Mouse (Mus musculus) c-Kit-positive CD71-positive TER-119-positive erythroid progenitor cells, embryonic 14.5 days (primary cell): ENCODE data around the gene Nostrin.

Source experiments
- DNase-seq: peaks from one replicate; pipeline ENCODE4 v3.0.0-alpha.2; 2013; ENCODE audit warnings: low spot score

The Nostrin gene

DNA sequence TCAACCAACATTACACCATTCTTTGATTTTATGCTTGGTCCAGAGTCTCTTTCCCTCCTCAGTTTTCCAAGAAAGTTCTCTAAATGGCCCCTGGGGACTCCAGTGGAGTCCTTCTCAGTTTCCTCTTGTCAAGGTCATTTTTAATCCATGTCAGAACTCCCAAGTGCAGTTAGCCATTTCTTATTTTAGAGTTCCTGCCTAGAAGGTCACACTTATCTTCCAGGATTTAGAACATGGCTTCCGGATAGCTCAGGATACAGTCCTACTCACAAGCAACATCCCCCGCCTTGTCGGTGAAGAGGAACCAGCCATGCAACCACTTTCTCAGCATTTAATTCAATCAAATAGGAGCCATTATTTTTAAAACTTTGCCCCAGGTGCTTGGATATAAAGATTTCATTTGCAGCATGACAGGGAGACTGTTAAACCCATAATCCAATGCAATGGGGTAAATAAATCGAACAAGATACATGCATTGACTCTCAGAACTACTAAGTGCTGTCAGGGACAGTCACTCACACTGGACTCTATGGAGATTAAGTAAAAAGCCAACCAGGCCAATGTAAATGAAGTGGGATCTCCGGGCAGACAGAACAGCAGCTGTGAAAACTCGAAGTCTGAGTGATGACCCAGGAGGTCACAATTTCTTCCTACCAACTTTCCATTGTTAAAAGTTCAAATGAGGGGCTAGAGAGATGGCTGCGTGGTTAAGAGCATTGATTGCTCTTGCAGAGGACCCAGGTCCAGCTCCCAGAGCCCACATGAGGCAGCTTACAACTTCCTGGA lies 6.0 kb upstream of the Nostrin start:
- no peak for DNase-seq

DNA sequence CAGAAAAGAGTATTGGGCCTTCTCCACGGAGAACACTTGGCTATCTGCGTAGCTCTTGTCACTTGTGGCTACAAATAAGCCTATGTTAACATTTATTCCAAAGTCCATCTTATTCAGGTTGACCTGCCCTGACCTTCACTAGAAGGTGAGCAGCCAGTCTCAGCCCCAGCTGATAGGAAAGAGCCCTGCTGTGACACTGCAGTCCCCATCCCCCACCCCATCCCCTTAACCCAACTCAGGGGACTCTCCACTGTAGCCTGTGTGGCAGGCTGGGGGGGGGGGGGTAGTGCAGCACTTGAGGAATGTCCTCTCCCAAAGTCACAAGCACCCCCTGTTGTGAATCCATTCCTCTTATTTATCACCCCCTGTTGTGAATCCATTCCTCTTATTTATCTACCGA lies 3.6 kb upstream of the Nostrin start:
- DNase-seq: no peak

DNA sequence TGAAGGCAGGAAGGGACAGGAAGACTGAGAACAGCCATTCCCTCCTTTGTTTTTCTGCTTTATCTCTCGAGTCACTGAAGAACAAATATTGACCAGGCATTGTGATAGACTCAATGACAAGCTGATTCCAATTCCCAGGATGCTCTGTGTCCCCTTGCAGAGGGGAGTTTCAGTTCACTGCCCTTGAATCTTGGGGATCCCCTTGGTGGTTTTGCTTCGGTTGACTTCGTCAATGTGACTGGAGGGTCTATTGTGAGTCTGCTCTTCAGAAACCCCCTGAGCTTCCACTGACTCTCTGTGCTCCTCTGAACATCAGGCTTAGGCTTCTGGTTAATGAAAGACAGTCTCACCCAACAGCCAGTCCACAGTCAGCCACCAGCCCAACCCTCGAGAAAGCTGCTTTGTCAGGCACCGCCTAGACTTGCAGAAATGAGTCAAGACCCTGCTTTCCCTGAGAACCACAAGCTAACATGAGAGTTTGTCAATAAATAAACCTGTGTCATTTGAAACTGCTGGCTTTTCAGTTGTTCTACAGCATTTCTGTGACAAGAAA lies 3.0 kb upstream of the Nostrin start:
- DNase-seq: no peak

DNA sequence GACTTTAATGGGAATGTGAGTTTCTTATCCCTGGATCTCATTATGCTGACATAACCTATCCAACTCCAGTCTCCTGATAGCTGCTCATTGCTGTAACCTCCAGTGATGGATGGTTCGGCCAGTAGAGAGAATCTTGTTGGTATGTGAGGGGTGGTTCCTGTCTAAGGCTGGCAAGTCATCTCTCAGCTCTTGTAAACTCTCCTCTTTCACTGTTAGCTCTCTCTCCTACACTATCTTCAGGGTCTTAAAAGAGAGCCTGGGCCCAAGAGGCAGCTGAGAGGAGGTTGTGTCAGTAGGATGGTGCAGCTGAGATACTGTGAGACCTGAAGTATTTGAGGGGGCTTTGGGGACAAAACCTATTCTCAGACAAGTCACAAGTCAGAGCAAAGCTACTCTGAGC lies 1.4 kb upstream of the Nostrin start:
- no peak for DNase-seq

DNA sequence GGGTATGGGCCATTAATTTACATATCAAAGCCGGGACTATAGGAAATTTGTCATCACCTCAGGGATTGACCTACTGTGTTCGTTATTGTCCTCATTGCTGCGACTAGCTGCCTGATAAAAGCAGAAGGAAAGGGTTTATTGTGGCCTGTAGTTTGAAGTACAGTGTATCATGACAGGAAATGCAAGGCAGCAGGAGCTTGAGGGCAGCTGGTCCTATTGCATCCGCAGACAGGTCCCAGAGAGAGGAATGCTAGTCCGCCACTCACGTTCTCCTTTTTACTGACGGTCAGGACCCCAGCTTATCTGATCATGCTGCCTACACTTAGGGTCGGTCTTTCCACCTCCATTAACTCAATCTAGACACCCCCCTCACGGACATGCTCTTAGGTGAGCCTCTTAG lies 663 bp upstream of the Nostrin start:
- no peak for DNase-seq

DNA sequence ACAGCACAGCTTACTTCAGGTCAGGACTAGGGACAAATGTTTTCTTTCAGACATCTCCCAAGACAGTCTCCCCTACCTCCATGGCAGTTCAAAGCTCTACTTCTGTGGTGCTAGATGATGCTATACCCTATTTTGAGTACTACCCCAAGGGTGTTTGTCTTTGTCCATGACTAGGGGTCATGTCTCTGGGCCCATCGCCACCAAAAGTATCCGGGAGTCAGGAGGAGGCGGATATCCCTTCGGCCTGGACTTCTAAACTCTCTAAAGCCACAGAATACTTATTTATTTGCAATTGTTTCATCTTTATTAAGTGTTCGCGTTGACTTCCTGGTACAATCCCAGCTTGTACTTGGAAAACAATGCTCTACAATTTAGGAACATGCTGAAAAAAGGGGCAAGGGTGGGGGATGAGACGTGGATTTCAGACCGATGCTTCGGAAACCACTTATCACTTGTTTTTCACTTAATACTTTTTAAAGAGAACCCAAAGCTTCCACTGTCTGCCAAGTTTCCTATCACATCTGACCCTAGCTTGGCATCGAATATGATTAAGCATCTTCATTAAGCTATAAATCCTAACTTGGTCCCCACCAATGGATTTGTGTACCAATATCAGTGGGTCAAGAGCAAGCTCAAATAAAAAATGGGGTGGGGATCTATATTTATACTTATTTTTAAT lies 1.9 kb downstream of the Nostrin start:
- no peak for DNase-seq

DNA sequence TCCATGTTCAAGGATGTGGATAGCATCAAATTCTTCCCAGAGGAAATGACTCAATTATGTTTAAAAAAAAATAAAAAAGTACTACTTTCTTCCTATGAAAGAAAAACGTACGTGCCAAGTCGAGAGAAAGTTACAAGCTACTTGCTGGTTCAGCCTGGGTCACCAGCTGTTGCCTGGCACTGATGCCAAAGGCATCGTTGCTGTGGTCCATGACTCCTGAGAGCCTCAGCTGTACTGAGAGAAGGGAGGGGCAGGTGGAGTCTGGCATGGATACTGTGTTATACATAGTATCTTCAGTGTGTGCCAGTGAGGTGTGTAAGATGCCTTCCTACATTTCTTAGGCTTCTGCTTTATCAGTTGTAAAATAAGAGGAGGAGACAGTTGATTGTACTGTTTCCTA lies 3.2 kb downstream of the Nostrin start:
- no peak for DNase-seq

DNA sequence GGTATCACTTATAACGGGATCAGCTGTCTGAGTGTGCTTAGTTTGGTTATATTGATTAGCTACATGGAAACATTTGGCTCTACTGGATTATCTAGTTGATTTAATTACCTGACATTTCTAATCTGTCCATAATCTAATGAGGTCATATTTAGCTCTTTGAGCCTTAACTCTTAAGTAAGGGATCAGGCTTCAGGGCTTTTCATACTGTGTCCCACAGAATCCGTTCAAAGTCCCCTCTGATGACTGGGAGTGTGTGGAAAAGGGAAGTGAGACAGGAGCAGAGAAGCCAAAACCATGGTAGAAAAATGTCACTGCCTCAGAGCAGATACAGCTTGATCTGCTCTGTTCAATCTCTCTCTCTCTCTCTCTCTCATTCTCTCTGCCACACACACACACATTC lies 4.6 kb downstream of the Nostrin start:
- no peak for DNase-seq

DNA sequence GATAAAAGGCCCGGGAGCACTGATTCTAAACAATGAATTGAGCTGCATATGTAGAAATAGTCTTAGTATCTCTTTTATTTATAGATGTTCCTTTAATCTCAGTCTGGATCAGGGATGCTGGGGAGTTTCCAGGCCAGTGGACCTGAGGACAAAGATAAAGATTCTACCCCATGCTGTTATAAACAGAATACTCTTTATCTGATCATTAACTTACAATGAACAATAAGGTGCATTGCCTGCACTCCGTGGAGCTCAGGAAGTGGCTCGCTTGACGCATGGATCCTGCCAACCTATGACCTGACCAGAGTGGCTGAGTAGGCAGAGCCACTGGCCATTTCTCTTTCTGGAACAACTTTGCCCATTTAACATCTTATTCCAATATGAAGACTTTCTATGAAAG lies 5.2 kb downstream of the Nostrin start:
- DNase-seq: no peak

DNA sequence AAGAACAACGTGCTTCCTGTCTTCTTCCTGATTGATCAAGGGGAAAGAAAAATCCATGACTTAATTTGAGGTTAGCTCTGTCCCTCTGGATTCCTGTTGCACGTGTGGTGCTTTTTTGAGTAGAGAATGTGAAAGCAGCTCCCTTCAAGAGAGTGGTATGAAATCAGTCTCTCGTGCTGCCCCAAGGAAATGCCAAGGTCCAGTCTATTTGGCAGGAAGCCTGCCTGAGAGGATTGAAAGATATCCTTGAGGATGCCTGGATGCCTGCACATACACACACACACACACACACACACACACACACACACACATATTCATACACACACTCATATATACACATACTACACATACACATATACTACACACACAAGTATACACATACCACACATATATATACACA lies 13.1 kb downstream of the Nostrin start:
- no peak for DNase-seq

DNA sequence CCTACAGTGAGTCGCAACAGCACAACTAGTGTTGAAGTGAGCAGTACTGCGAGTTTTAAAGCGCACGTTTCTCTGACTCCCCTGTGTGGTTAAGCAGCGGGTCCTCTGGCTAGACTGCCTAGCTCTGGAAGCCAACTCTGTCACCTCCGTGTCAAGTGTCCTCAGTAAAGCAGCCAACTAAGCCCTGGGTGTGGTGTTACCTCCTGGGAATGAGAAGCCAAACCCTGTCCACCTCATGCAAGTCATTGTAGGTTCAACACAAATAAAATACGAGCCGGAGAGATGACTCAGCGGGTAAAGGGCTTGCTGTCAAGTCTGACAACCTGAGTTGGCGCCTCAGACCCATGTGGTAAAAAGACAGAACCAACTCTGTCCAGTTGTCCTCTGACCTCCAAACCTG lies 13.6 kb downstream of the Nostrin start:
- DNase-seq: no peak

DNA sequence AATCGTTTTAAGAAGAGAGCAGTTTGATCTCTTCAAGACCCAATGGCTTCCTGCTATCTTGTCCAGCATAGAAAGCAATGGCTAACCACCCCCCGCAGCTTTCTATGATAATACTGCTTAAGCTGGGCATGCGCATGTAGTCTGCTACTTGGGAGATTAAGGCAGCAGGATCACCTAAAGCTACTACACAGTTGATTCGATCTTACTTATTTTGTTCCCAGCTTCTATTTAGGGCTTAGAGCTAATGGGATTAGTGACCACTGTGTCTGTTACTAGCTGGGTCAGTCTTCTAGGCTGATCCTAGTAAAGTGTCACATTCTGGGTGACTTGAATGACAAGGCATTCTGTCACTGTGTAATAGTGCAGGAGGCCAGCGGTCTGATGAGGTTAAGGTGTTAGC lies 15.2 kb downstream of the Nostrin start:
- DNase-seq: no peak

DNA sequence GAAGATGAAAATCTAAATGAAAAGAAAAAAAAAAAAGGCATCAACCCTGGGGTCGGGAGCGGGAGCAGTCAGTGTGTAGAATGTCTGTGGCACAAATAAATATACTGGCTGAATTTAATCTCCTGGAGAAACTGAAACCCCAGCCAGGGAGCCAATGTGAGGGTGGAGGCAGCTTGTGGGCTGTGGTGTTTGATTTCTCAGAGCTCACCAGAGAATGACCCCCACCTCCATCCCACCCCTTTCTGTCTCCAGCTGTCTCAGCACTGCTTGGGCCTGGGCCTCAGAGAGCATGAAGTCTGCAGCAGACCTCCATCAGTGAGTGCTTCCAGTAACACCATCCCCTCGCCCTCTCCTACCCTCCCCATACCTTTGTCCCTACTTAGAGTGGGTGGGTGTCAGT lies 20.3 kb downstream of the Nostrin start:
- DNase-seq: no peak

DNA sequence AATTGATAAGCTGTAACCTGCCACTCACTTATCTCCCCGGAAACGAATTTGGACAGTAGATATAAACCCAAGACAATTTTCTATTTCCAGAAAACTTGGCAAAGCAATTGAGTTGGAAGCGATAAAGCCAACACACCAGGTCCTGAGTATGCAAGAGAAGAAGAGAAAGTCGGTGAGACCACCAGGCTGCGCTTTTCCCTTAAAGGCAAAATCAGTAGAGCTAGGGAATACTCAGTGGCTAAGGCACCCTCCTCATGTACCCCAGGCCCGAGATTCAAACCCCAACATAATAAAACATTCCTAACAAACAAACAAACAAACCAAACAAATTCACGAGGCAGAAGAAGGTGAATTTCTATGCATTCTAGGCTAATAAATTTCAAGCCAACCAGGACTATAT lies 20.7 kb downstream of the Nostrin start:
- no peak for DNase-seq

DNA sequence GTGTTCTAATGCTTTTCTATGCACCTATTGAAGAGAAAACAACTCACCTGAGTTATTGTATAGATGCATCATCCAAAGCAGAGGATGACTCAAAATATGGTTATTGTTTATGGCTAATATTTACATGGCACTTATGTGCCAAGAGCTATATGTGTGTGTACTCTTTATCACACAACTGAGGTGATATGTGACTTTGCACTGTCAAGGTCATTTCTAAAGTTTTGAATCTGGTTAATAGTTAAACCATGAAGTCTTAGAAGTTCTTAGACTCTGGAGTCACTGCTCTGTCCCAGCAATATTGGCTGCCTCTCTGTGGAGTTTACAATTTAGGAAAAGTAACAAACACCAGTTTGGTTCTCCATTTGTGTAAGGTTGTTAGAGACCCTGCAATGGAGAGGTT lies 23.3 kb downstream of the Nostrin start:
- no peak for DNase-seq

DNA sequence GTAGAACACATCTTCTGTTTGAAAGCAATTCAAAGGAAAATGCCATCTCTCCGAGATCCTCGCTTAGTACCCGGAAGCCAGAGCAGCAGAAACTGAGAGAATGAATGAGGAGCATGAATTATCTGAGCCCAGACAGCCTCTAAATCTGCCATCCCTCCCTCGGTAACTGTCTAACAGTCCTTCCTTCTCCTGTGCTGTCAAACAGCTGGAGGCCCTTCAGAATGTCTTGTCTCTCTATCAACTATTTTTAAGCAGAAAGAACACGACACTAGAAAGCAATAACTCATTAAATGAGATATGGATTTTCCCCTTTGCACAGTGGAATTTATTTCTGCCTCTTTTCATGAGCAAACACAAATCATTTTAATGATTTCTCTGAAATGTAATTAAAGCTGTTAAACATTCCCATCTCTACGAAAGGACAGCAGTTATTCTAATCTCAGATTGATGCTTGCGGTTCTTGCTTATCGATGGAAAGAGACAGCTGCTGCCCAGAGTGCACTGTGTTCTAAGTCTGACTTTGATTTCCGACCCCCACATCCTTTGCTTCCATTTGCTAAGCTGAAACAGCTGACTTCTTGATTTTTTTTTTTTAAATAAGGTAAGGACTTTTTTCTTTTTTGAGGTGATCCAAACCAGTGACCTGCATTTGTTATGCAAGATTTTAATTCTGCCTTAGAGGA lies 34.9 kb downstream of the Nostrin start:
- no peak for DNase-seq

DNA sequence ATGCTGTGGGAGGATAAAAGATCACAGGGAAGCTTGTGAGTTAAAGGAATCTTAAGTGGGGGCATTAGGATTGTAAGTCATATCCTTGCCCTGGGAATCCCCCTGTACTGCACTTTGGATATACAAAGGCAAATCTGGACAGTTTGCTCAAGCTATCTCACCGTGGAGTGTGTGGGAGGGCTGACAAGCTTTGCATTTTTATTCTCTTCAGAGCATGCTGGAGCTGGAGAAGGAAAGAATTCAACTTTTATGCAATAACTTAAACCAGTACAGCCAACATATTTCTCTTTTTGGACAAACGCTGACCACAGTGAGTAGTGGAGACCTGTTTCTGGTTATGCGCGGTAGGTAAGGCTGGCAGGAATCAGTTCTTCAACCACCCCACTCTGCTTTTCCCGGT lies 39.7 kb downstream of the Nostrin start:
- DNase-seq: no peak

DNA sequence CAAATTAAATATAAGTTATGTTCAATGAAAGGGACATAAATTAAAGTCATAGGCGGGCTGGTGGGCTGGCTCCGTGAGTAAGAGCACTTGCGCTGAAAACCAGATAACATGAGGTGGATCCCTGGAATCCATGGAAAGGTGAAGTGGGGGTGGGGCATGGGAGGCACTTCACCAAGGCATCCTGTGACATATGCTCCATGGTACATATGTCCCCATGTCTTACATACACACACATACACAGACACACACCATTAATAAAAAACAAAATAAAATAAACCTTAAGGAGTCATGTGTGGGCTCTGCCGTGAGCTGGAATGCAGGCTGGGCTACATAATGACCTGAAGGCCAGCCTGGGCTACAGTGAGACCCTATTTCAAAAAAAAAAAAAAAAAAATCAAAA lies 44.1 kb downstream of the Nostrin start:
- no peak for DNase-seq

DNA sequence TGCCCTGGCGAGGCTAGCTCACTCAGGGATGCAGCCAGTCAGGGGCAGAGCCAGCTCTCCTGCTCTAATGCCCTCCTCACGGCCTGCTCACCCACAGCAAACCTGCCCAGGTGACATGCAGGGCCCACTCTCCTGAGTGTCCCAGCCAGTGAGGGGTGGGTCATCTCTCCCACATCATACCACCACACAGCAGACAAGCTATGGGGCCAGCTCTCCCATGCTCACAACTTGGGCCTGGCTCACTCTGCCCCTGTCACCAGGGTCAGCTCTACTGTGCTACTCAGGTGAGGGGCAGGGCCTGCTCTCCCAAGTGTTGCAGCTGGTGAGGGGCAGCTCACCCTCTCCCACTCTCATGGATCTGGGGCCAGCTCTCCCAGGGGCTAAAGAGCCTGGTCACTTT lies 52.4 kb downstream of the Nostrin start:
- DNase-seq: no peak

DNA sequence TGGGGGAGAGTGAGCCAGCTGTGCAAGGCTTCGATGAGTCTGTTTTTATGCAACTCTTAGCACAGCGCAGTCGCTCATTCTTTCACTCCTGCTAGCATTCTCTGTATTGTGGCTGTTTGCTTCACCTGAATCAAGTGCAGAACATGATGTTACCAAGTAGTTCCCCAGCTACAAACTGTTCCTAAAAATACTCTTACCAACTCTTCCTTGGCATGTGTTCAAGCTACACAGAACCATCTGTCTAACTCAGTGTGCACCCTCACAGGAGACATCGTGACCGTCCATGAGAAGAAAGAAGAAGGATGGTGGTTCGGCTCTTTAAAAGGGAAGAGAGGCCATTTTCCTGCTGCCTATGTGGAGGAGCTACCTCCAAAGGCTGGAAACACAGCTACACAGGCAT lies 53.1 kb downstream of the Nostrin start:
- no peak for DNase-seq

DNA sequence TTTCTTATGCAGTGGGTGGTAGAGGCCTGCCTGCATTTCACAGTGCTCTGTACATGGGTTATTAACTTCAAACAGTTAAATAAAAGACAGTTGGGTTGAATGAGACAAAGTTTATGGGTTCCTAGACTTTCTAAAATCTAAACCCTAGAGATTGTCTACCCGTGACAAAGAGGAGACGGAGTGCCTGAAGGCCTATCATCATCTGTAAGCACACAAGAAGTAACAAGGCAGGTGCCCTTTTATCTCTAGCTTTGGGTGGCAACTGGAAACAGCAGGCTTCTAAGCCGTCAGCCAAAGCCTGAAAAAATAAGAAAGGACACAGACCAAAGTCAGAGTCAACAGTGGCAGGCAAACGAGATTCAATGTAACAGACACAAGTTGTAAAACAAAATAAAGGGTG lies 53.6 kb downstream of the Nostrin start:
- no peak for DNase-seq

DNA sequence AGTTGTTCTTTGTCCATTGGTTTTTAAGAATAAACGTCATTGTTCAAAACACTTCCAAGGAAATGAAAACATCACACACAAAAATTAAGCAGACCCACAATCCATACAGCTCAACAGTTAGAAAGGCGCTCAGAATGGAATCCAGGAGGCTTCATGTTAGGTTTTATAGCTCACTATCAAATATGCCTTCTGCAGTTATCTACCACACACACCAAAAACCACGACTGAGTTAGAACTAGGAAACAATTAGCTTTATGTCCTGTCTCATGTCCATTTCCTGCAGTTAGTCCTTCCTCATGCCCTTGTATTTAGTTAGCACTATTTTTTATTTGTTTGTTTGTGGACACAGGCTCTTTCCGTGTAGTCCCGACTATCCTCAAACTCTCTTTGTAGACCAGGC lies 55.5 kb downstream of the Nostrin start:
- no peak for DNase-seq

DNA sequence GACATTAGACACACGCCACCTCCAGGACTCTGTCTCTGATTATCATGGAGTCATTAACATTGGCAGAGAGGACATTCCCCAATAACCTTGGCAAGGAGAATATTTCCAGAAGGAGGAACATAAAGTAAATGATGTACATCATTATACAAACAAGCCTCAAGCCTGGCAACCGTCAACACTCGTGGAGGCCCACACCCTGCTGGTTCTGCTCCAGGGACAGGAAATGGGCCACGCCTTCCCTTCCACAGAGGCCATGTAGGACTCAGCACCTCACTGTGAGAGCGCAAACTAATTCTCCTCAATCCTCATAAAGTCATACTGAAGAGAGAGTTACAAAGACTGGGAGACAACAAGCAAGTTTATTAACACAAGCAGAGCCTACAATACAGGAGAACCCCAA lies 58.0 kb downstream of the Nostrin start:
- no peak for DNase-seq
